ENCODE assay signal across 24 mouse cellular contexts in the genomic region with DNA sequence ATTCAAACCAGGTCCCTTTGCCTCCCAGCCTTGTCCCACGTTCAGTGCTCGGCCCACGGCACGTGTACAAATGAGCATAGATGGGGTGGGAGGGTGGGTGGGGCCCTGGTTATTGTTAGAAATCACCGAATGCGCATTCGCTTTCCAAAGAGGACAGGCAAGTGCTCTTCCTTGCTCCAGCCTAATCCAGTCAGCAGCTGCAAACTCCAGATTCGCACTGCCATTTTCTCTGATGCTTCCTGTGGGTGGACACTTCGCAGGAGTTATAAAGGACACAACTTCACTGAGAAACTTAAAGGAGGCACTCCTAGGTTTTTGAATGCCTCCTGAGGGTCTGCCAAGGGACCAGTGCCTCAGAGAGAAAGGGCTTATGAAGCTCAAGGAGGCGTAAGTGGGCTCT. TPM values are rescaled to one million over a fixed set of nuclear protein-coding genes. Genes with fewer than 3 reads are reported as not detected.
DNase-seq lines count a peak whose midpoint lies in the region; ATAC-seq and TF ChIP-seq lines count a peak whose summit lies in the region.
"Had no signal": no experiment of that assay in that cellular context is flagged by ENCODE, and none has a peak within 500 bp of the region (broad histone marks: within the 10 kb centered on the region; RNA-seq: fewer than 3 reads in every experiment).

No protein-coding gene starts in this region.

- no peak for TF ChIP-seq CTCF in stomach, postnatal 0 days (IDR thresholded peaks at IDR 0.05; ENCODE audit: low read depth)

- no peak overlapping the region for H3K4me3 ChIP-seq in limb, embryonic 12.5 days (replicated peaks)
- H3K4me3 ChIP-seq in limb, embryonic 10.5 days, result no peak overlapping the region
- H3K4me3 ChIP-seq in stomach, embryonic 15.5 days (replicated peaks), result no peak overlapping the region
- no peak overlapping the region for H3K4me3 ChIP-seq in stomach, postnatal 0 days (ENCODE audit: low read depth, low read length)
- no peak overlapping the region for H3K4me3 ChIP-seq in kidney, embryonic 16.5 days (ENCODE audit: low read length)

- no peak for DNase-seq in frontal cortex, postnatal 14 days (ENCODE audit: low spot score in 2 of 2)
- no peak for DNase-seq in limb, embryonic 10.5 days (ENCODE audit: low spot score)
- no peak for DNase-seq in stomach, postnatal 0 days (ENCODE audit: low spot score)
- no peak for DNase-seq in right cerebral cortex, postnatal 14 days
- DNase-seq: adrenal gland, postnatal 10 days; cerebellum, adult 8-10 months; gastrocnemius, postnatal 25 days; heart, adult 18-20 months; heart, postnatal 10 days; layer of hippocampus, adult 9-11 months; left cerebral cortex, postnatal 4 days; right cerebral cortex, postnatal 25 days; spleen, adult 18-20 months; thymus, postnatal 25 days had no signal

- no peak overlapping the region for H3K27ac ChIP-seq in limb, embryonic 12.5 days
- H3K27ac ChIP-seq in limb, embryonic 10.5 days, result no peak overlapping the region
- no peak overlapping the region for H3K27ac ChIP-seq in stomach, embryonic 15.5 days
- H3K27ac ChIP-seq in stomach, postnatal 0 days (replicated peaks), result no peak overlapping the region
- H3K27ac ChIP-seq in kidney, embryonic 16.5 days (ENCODE audit: low read length), result no peak overlapping the region
- H3K27ac ChIP-seq: embryonic facial prominence, embryonic 15.5 days had no signal

- H3K4me1 ChIP-seq in limb, embryonic 12.5 days (replicated peaks), result peaks cover 16% of the 10 kb centered on the region
- peaks cover 25% of the 10 kb centered on the region for H3K4me1 ChIP-seq in limb, embryonic 10.5 days
- H3K4me1 ChIP-seq in stomach, embryonic 15.5 days, result peaks cover 10% of the 10 kb centered on the region
- H3K4me1 ChIP-seq in stomach, postnatal 0 days (replicated peaks; ENCODE audit: control insufficient read depth, insufficient read depth), result 0 out of 2 replicates have a peak, but pooled peaks cover 2% of the 10 kb centered on the region
- H3K4me1 ChIP-seq in kidney, embryonic 16.5 days (ENCODE audit: insufficient read depth, low read length), result peaks cover 5% of the 10 kb centered on the region; the same call in 1 of the 2 replicates

- H3K27me3 ChIP-seq in limb, embryonic 12.5 days, result peaks cover 31% of the 10 kb centered on the region
- H3K27me3 ChIP-seq in limb, embryonic 10.5 days (ENCODE audit: low read depth, poor library complexity, severe bottlenecking), result peaks cover 50% of the 10 kb centered on the region
- peaks cover 24% of the 10 kb centered on the region for H3K27me3 ChIP-seq in stomach, embryonic 15.5 days (replicated peaks)
- H3K27me3 ChIP-seq in stomach, postnatal 0 days (ENCODE audit: control insufficient read depth, insufficient read depth, low read length), result no peaks in the 10 kb centered on the region; the same call in 1 of the 2 replicates
- peaks cover 18% of the 10 kb centered on the region for H3K27me3 ChIP-seq in kidney, embryonic 16.5 days (ENCODE audit: insufficient read depth, low read length)

- TF ChIP-seq EP300 in stomach, postnatal 0 days (optimal IDR thresholded peaks at IDR 0.05), result no peak

- ATAC-seq in frontal cortex, adult (ENCODE audit: low TSS enrichment), result 0 out of 2 replicates have a peak, but pooled peaks have one; percentile 8
- ATAC-seq in limb, embryonic 12.5 days (ENCODE audit: insufficient number of reproducible peaks, insufficient read depth, low FRiP score, low TSS enrichment, low read depth), result no peak
- ATAC-seq in stomach, embryonic 15.5 days (ENCODE audit: insufficient read depth, low FRiP score, low read depth), result no peak
- no peak for ATAC-seq in stomach, postnatal 0 days (ENCODE audit: low FRiP score, low TSS enrichment)
- no peak for ATAC-seq in kidney, embryonic 16.5 days (ENCODE audit: low FRiP score, low TSS enrichment)
- ATAC-seq: activated CD4-positive, CD25-positive, alpha-beta regulatory T cell, adult 4 months; CD4-positive, CD25-positive, alpha-beta regulatory T cell, adult 4 months; forebrain, embryonic 16.5 days; intestine, postnatal 0 days had no signal

- H3K36me3 ChIP-seq in limb, embryonic 12.5 days, result no peaks in the 10 kb centered on the region
- H3K36me3 ChIP-seq in limb, embryonic 10.5 days, result no peaks in the 10 kb centered on the region
- H3K36me3 ChIP-seq in stomach, embryonic 15.5 days, result no peaks in the 10 kb centered on the region
- no peaks in the 10 kb centered on the region for H3K36me3 ChIP-seq in stomach, postnatal 0 days (ENCODE audit: control insufficient read depth, insufficient read depth, low read length)
- no peaks in the 10 kb centered on the region for H3K36me3 ChIP-seq in kidney, embryonic 16.5 days (ENCODE audit: insufficient read depth, low read length)
- H3K36me3 ChIP-seq: embryonic facial prominence, embryonic 15.5 days; heart, embryonic 12.5 days had no signal

- peak overlapping the region; percentile 98; the same call in 1 of the 2 replicates for H3K4me2 ChIP-seq in limb, embryonic 12.5 days
- H3K4me2 ChIP-seq in stomach, embryonic 15.5 days, result 0 out of 2 replicates have a peak overlapping the region, but pooled peaks have one; percentile 3
- H3K4me2 ChIP-seq in stomach, postnatal 0 days (replicated peaks; ENCODE audit: low read depth), result no peak overlapping the region
- no peak overlapping the region for H3K4me2 ChIP-seq in kidney, embryonic 16.5 days (replicated peaks; ENCODE audit: low read depth, low read length)

- WGBS in limb, embryonic 12.5 days, result 65% methylated on average over 10 of the region's 10 CpGs
- 56% methylated on average over 10 of the region's 10 CpGs for WGBS in limb, embryonic 10.5 days
- WGBS in stomach, embryonic 15.5 days, result 56% methylated on average over 10 of the region's 10 CpGs
- WGBS in stomach, postnatal 0 days, result 62% methylated on average over 10 of the region's 10 CpGs
- WGBS in kidney, embryonic 16.5 days, result 58% methylated on average over 10 of the region's 10 CpGs

- no peaks in the 10 kb centered on the region for H3K9me3 ChIP-seq in limb, embryonic 12.5 days
- no peaks in the 10 kb centered on the region for H3K9me3 ChIP-seq in limb, embryonic 10.5 days (replicated peaks)
- no peaks in the 10 kb centered on the region for H3K9me3 ChIP-seq in stomach, embryonic 15.5 days
- no peaks in the 10 kb centered on the region for H3K9me3 ChIP-seq in stomach, postnatal 0 days (ENCODE audit: control insufficient read depth, low read length)
- H3K9me3 ChIP-seq in kidney, embryonic 16.5 days (ENCODE audit: low read length), result no peaks in the 10 kb centered on the region
- H3K9me3 ChIP-seq: embryonic facial prominence, embryonic 15.5 days; heart, embryonic 12.5 days had no signal

- H3K9ac ChIP-seq in limb, embryonic 12.5 days (replicated peaks), result no peak overlapping the region
- no peak overlapping the region for H3K9ac ChIP-seq in stomach, embryonic 15.5 days
- H3K9ac ChIP-seq in stomach, postnatal 0 days (ENCODE audit: low read length), result no peak overlapping the region
- no peak overlapping the region for H3K9ac ChIP-seq in kidney, embryonic 16.5 days (replicated peaks; ENCODE audit: low read length)
- H3K9ac ChIP-seq: embryonic facial prominence, embryonic 15.5 days; heart, embryonic 12.5 days had no signal

RNA-seq across cellular contexts. Expression of gene Smim12, which starts 6.3 kb away (rescaled TPM):
- polyA plus RNA-seq in limb, embryonic 12.5 days (2016; fragmentation: Nextera tagmentation; extraction: Ambion mirVana), result 49.0 and 52.5 TPM in 2 replicates
- polyA plus RNA-seq in limb, embryonic 10.5 days (2016; fragmentation: Nextera tagmentation; extraction: Ambion mirVana), result 82.6 and 84.9 TPM in 2 replicates
- 52.5 and 52.6 TPM in 2 replicates for polyA plus RNA-seq in stomach, embryonic 15.5 days (2015; fragmentation: Nextera tagmentation; extraction: Ambion mirVana)
- polyA plus RNA-seq in stomach, postnatal 0 days (2015; fragmentation: Nextera tagmentation; extraction: Ambion mirVana), result 37.7 and 41.1 TPM in 2 replicates
- 66.6 and 74.9 TPM in 2 replicates for polyA plus RNA-seq in kidney, embryonic 16.5 days (2015; fragmentation: Nextera tagmentation; extraction: Ambion mirVana)

Comparison
In these comparisons a context has a peak if more than half of its experiments do, and no peak if none do; other contexts are left out.
1. H3K4me2 ChIP-seq: peak in limb, embryonic 12.5 days (single experiment) and stomach, embryonic 15.5 days (single experiment); none in stomach, postnatal 0 days (single experiment) and kidney, embryonic 16.5 days (single experiment).